Mouse (Mus musculus) lung, postnatal 0 days (tissue): ENCODE data around the gene Chit1.

Source experiments
- CTCF ChIP-seq: IDR thresholded peaks from 2 replicates; pipeline ENCODE4 v1.5.1; 2016; ENCODE audit warnings: antibody characterized with exemption, mild to moderate bottlenecking
- EP300 ChIP-seq: IDR thresholded peaks from 2 replicates; pipeline ENCODE4 v1.6.1; 2016; ENCODE audit warnings: antibody characterized with exemption, mild to moderate bottlenecking, control low read depth

DNA sequence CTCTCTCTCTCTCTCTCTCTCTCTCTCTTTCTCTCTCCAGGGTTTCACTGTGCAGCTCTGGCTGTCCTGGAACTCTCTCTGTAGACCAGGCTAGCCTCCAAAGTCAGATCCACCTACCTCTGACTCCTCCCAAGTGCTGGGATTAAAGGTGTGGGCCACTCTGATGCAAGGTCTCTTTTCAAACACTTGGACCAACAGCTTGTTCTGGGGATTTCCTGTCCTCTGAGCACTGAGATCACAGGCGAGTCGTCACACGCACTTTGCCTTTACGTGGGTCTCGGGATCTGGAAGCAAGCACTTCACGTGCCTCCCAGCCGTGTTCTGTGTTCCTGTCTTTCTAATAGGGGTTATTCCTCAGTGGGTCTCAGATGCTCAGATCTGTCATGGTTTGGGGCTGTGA is 3.0 kb downstream of the Chit1 start:
- TF ChIP-seq CTCF (no peak), EP300 (no peak)
